Mouse (Mus musculus): Measurements from ENCODE around the gene Nup107. TPM values are rescaled to one million over a fixed set of nuclear protein-coding genes. Genes with fewer than 3 reads are reported as not detected.
A peak's percentile ranks its signal among the peaks of the same experiment; 100 is the strongest.

Gene Nup107
- total and polyA plus RNA-seq, 3 experiments: 80.2 to 91.6 TPM; not detected in 1

- no peak overlapping the region for H3K4me3 ChIP-seq (ENCODE audit: control insufficient read depth in 1 of 2, insufficient read depth in 1 of 2, low read depth in 2 of 2, low read length in 2 of 2)
- no peak overlapping the region for H3K27ac ChIP-seq (ENCODE audit: control insufficient read depth, low read depth, low read length)
- no peaks in the 10 kb centered on the region for H3K27me3 ChIP-seq (ENCODE audit: control insufficient read depth in 1 of 2, insufficient read depth in 2 of 2, low read length in 2 of 2)
- no peak for DNase-seq (ENCODE audit: low read depth, low spot score)
- TF ChIP-seq POLR2A (IDR thresholded peaks at IDR 0.05; ENCODE audit: control insufficient read depth in 1 of 2, insufficient read depth in 1 of 2, low read depth in 1 of 2, low read length in 2 of 2, poor library complexity in 1 of 2): 0 out of 4 replicates have a peak, but pooled peaks of 1 of the 2 experiments have one; percentile 21
- no peak for TF ChIP-seq ZMIZ1 (IDR thresholded peaks at IDR 0.05; ENCODE audit: low read depth, low read length)
- TF ChIP-seq MYB (IDR thresholded peaks at IDR 0.05; ENCODE audit: low read depth, low read length): no peak
- no peak for TF ChIP-seq CTCF (IDR thresholded peaks at IDR 0.05 in 2 of 3, conservative IDR thresholded peaks at IDR 0.05 in 1 of 3; ENCODE audit: control insufficient read depth in 1 of 3, insufficient read depth in 1 of 3, low read depth in 2 of 3, low read length in 3 of 3, poor library complexity in 1 of 3, severe bottlenecking in 1 of 3)
- no peak for TF ChIP-seq KAT2A (conservative IDR thresholded peaks at IDR 0.05; ENCODE audit: low read depth, low read length)
- no peak for TF ChIP-seq GABPA (IDR thresholded peaks at IDR 0.05; ENCODE audit: low read depth, low read length)
- TF ChIP-seq MAFK (IDR thresholded peaks at IDR 0.05; ENCODE audit: borderline replicate concordance, low read depth, low read length): no peak
- no peak for TF ChIP-seq ELF1 (IDR thresholded peaks at IDR 0.05; ENCODE audit: low read depth, low read length)
- H3K4me1 ChIP-seq (ENCODE audit: control insufficient read depth in 1 of 2, insufficient read depth in 2 of 2, low read length in 2 of 2): no peaks in the 10 kb centered on the region
- no peaks in the 10 kb centered on the region for H3K9me3 ChIP-seq (replicated peaks; ENCODE audit: insufficient read depth, low read length)
- H3K36me3 ChIP-seq (ENCODE audit: control insufficient read depth in 1 of 2, insufficient read depth in 2 of 2, low read length in 2 of 2): peaks cover 0 to 27% of the 10 kb centered on the region in 2 experiments; a peak in 2 of 4 replicates
- H3K79me2 ChIP-seq (ENCODE audit: control insufficient read depth, insufficient read depth, low read length, poor library complexity): no peaks in the 10 kb centered on the region
- H3K9ac ChIP-seq (ENCODE audit: control insufficient read depth, low read depth, low read length, poor library complexity, severe bottlenecking): no peak overlapping the region
These were observed 27.2 kb downstream of the Nup107 start for GRCm38 (mm10) chr10:117765116-117765894.

- no peak for DNase-seq (ENCODE audit: low read depth, low spot score)
- Histone ChIP-seq H3K27me3 (ENCODE audit: control insufficient read depth in 1 of 2, insufficient read depth in 2 of 2, low read length in 2 of 2) (no peaks in the 10 kb centered on the region), H3K9me3 (replicated peaks; ENCODE audit: insufficient read depth, low read length) (no peaks in the 10 kb centered on the region), H3K27ac (ENCODE audit: control insufficient read depth, low read depth, low read length) (no peak overlapping the region), H3K79me2 (ENCODE audit: control insufficient read depth, insufficient read depth, low read length, poor library complexity) (no peaks in the 10 kb centered on the region), H3K9ac (ENCODE audit: control insufficient read depth, low read depth, low read length, poor library complexity, severe bottlenecking) (no peak overlapping the region), H3K4me1 (ENCODE audit: control insufficient read depth in 1 of 2, insufficient read depth in 2 of 2, low read length in 2 of 2) (no peaks in the 10 kb centered on the region), H3K36me3 (ENCODE audit: control insufficient read depth in 1 of 2, insufficient read depth in 2 of 2, low read length in 2 of 2) (peaks cover 0 to 31% of the 10 kb centered on the region in 2 experiments; a peak in 2 of 4 replicates), H3K4me3 (ENCODE audit: control insufficient read depth in 1 of 2, insufficient read depth in 1 of 2, low read depth in 2 of 2, low read length in 2 of 2) (no peak overlapping the region)
- TF ChIP-seq JUND (IDR thresholded peaks at IDR 0.05; ENCODE audit: low read depth, low read length): no peak
- TF ChIP-seq USF1 (IDR thresholded peaks at IDR 0.05; ENCODE audit: low read depth, low read length): no peak
- no peak for TF ChIP-seq RAD21 (IDR thresholded peaks at IDR 0.05; ENCODE audit: low read depth, low read length)
- TF ChIP-seq CTCF (IDR thresholded peaks at IDR 0.05 in 2 of 3, conservative IDR thresholded peaks at IDR 0.05 in 1 of 3; ENCODE audit: control insufficient read depth in 1 of 3, insufficient read depth in 1 of 3, low read depth in 2 of 3, low read length in 3 of 3, poor library complexity in 1 of 3, severe bottlenecking in 1 of 3): no peak
- TF ChIP-seq NRF1 (IDR thresholded peaks at IDR 0.05; ENCODE audit: insufficient read depth, low read depth, low read length, poor library complexity, severe bottlenecking): no peak
- TF ChIP-seq POLR2AphosphoS5 (IDR thresholded peaks at IDR 0.05; ENCODE audit: borderline replicate concordance, low read depth, low read length): no peak
- no peak for TF ChIP-seq ZNF384 (IDR thresholded peaks at IDR 0.05; ENCODE audit: low read depth, low read length)
- no peak for TF ChIP-seq TBP (IDR thresholded peaks at IDR 0.05; ENCODE audit: low read depth, low read length)
- TF ChIP-seq GATA1 (IDR thresholded peaks at IDR 0.05; ENCODE audit: low read depth, low read length): no peak
- no peak for TF ChIP-seq CHD1 (IDR thresholded peaks at IDR 0.05; ENCODE audit: low read depth, low read length)
- TF ChIP-seq EP300 (IDR thresholded peaks at IDR 0.05; ENCODE audit: low read depth in 1 of 2, low read length in 2 of 2): no peak
These were observed 27.9 kb downstream of the Nup107 start for GRCm38 (mm10) chr10:117764598-117764997.
